ENCODE assay signal across 8 mouse cellular contexts in the genomic region with DNA sequence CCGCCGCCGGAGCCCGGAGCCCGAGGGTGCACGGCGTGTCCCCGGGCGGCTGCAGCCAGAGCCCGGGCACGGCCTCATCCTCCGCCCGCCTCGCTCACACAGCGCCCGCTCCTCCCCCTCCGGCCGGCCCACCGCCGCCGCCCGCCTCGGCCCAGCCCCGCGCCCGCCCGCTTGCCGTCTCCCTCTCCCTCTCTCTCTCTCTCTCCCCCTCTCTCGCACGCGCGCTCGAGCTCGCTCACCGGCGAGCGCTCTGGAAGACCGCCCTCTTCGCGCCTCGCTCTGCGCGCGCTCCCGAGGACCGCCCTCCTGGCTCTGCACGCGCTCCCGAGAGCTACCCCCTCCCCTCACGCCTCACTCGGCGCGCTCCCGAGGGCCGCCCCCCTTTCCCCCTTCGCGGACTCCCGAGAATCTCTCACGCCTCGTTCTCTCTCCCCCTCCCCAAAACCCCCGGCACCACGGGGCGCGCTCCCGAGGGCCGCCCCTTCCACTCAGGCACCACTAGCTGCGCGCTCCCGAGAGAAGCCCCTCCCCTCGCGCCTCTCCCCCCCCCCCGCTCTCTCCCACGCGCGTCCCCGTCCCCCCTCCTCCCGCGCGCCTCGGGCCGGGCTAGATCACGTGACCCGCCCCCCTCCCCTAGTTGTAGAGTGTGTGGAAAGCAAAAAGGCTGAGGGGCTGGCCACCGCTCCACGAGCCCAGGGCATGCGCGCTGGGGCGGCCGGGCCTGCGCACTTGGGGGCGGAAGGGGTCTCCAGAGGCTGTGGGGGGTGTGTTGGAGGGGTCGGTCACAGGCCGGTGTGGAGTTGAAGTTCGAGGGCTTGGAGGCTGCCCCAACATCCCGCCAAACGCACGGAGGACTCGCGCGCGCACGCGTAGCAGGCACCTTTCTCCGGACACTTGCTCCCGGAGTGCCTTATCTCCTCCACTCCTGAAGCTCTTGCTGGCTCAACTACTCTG. TPM values are rescaled to one million over a fixed set of nuclear protein-coding genes. Genes with fewer than 3 reads are reported as not detected.
DNase-seq lines count a peak whose midpoint lies in the region; ATAC-seq and TF ChIP-seq lines count a peak whose summit lies in the region.

Gene Auts2 (minus strand): TSS at position 227 of the 954 bp plus-strand sequence.

- TF ChIP-seq EP300 in heart, postnatal 0 days (IDR thresholded peaks at IDR 0.05; ENCODE audit: low read depth) = no peak

- H3K4me1 ChIP-seq in forebrain, embryonic 14.5 days (ENCODE audit: control insufficient read depth, insufficient read depth, low read length) = peaks cover 15% of the 10 kb centered on the region
- 0 out of 2 replicates have a peak, but pooled peaks cover 4% of the 10 kb centered on the region for H3K4me1 ChIP-seq in heart, postnatal 0 days (ENCODE audit: control insufficient read depth, insufficient read depth)
- H3K4me1 ChIP-seq in liver, embryonic 15.5 days (replicated peaks) = 0 out of 2 replicates have a peak, but pooled peaks cover 10% of the 10 kb centered on the region
- H3K4me1 ChIP-seq in neural tube, embryonic 14.5 days (ENCODE audit: control insufficient read depth, insufficient read depth, low read length) = peaks cover 13% of the 10 kb centered on the region

- peak within 1 kb of the TSS; percentile 92 for H3K27ac ChIP-seq in forebrain, embryonic 14.5 days (ENCODE audit: low read depth, low read length)
- peak within 1 kb of the TSS; percentile 62 for H3K27ac ChIP-seq in heart, postnatal 0 days (ENCODE audit: low read depth)
- H3K27ac ChIP-seq in liver, embryonic 15.5 days (replicated peaks) = 0 out of 2 replicates have a peak within 1 kb of the TSS, but pooled peaks have one; percentile 33
- H3K27ac ChIP-seq in neural tube, embryonic 14.5 days (ENCODE audit: low read depth, low read length) = peak within 1 kb of the TSS; percentile 87

- peak within 1 kb of the TSS; percentile 72 for H3K4me2 ChIP-seq in forebrain, embryonic 14.5 days (ENCODE audit: low read length)
- H3K4me2 ChIP-seq in heart, postnatal 0 days (ENCODE audit: low read depth, low read length) = peak within 1 kb of the TSS; percentile 90
- peak within 1 kb of the TSS; percentile 67 for H3K4me2 ChIP-seq in liver, embryonic 15.5 days
- peak within 1 kb of the TSS; percentile 62 for H3K4me2 ChIP-seq in neural tube, embryonic 14.5 days (ENCODE audit: low read depth, low read length)

- H3K36me3 ChIP-seq in forebrain, embryonic 14.5 days (ENCODE audit: control insufficient read depth, insufficient read depth, low read length) = no peaks in the 10 kb centered on the region
- H3K36me3 ChIP-seq in heart, postnatal 0 days (replicated peaks; ENCODE audit: control insufficient read depth, insufficient read depth, low read length) = no peaks in the 10 kb centered on the region
- no peaks in the 10 kb centered on the region for H3K36me3 ChIP-seq in liver, embryonic 15.5 days (replicated peaks)
- H3K36me3 ChIP-seq in neural tube, embryonic 14.5 days (ENCODE audit: control insufficient read depth, insufficient read depth, low read length) = no peaks in the 10 kb centered on the region

- H3K27me3 ChIP-seq in forebrain, embryonic 14.5 days (replicated peaks; ENCODE audit: control insufficient read depth, insufficient read depth, low read length) = no peaks in the 10 kb centered on the region
- H3K27me3 ChIP-seq in heart, postnatal 0 days (ENCODE audit: control insufficient read depth, insufficient read depth, low read length) = 0 out of 2 replicates have a peak, but pooled peaks cover 4% of the 10 kb centered on the region
- H3K27me3 ChIP-seq in liver, embryonic 15.5 days = peaks cover 66% of the 10 kb centered on the region
- no peaks in the 10 kb centered on the region for H3K27me3 ChIP-seq in neural tube, embryonic 14.5 days (ENCODE audit: control insufficient read depth, insufficient read depth, low read length)

- H3K9me3 ChIP-seq in forebrain, embryonic 14.5 days (replicated peaks; ENCODE audit: control insufficient read depth, low read length) = no peaks in the 10 kb centered on the region
- H3K9me3 ChIP-seq in heart, postnatal 0 days (replicated peaks; ENCODE audit: control insufficient read depth, low read length) = no peaks in the 10 kb centered on the region
- H3K9me3 ChIP-seq in liver, embryonic 15.5 days (replicated peaks) = no peaks in the 10 kb centered on the region
- no peaks in the 10 kb centered on the region for H3K9me3 ChIP-seq in neural tube, embryonic 14.5 days (ENCODE audit: control insufficient read depth, low read length)

- no peak for TF ChIP-seq CTCF in heart, postnatal 0 days (IDR thresholded peaks at IDR 0.05; ENCODE audit: low read depth)

- H3K9ac ChIP-seq in forebrain, embryonic 14.5 days (ENCODE audit: low read length) = peak within 1 kb of the TSS; percentile 90
- H3K9ac ChIP-seq in heart, postnatal 0 days (replicated peaks; ENCODE audit: low read depth, low read length) = peak within 1 kb of the TSS; percentile 77
- peak within 1 kb of the TSS; percentile 18; the same call in 1 of the 2 replicates for H3K9ac ChIP-seq in liver, embryonic 15.5 days
- H3K9ac ChIP-seq in neural tube, embryonic 14.5 days (replicated peaks; ENCODE audit: low read depth, low read length) = peak within 1 kb of the TSS; percentile 89

- WGBS in forebrain, embryonic 14.5 days = under 1% methylated on average over 62 of the region's 105 CpGs
- WGBS in heart, postnatal 0 days = under 1% methylated on average over 70 of the region's 105 CpGs
- WGBS in liver, embryonic 15.5 days (ENCODE audit: insufficient replicate concordance) = under 1% methylated on average over 93 of the region's 105 CpGs
- under 1% methylated on average over 68 of the region's 105 CpGs for WGBS in neural tube, embryonic 14.5 days

- peak; percentile 93 for ATAC-seq in forebrain, embryonic 14.5 days
- peak; percentile 92 for ATAC-seq in heart, postnatal 0 days (ENCODE audit: insufficient read depth, low read depth)
- ATAC-seq in liver, embryonic 15.5 days (ENCODE audit: insufficient read depth) = peak; percentile 86
- ATAC-seq in neural tube, embryonic 14.5 days (ENCODE audit: low read depth) = peak; percentile 91

- DNase-seq in CD4-positive helper T cell, adult 2 months (ENCODE audit: low read depth, low spot score) = peak; percentile 61
- DNase-seq in c-Kit-positive CD71-positive TER-119-negative erythroid progenitor cells, embryonic 14.5 days (ENCODE audit: low read depth) = peak; percentile 14
- DNase-seq in forebrain, embryonic 14.5 days (ENCODE audit: low spot score) = peak; percentile 96
- DNase-seq in heart, postnatal 0 days (ENCODE audit: low spot score) = peak; percentile 85
- peak; percentile 79 to 85 for DNase-seq in kidney, postnatal 36 days
- DNase-seq in thymus, adult 18-20 months = peak; percentile 30 to 32

- H3K4me3 ChIP-seq in forebrain, embryonic 14.5 days (ENCODE audit: low read depth, low read length) = peak within 1 kb of the TSS; percentile 82
- H3K4me3 ChIP-seq in heart, postnatal 0 days (ENCODE audit: low read depth, low read length) = peak within 1 kb of the TSS; percentile 71
- H3K4me3 ChIP-seq in liver, embryonic 15.5 days (replicated peaks) = peak within 1 kb of the TSS; percentile 56
- peak within 1 kb of the TSS; percentile 82 for H3K4me3 ChIP-seq in neural tube, embryonic 14.5 days (ENCODE audit: low read depth, low read length)

RNA-seq across cellular contexts. Expression of gene Auts2, which starts in this region (rescaled TPM):
- 34.5 and 52.0 TPM in 2 replicates for polyA plus RNA-seq in forebrain, embryonic 14.5 days (2014; fragmentation: Nextera tagmentation; extraction: Ambion mirVana)
- total RNA-seq in heart, postnatal 0 days (2014; rRNA removed; ENCODE audit: low replicate concordance) = 11.1 and 12.1 TPM in 2 replicates
- polyA plus RNA-seq in heart, postnatal 0 days (2015; fragmentation: Nextera tagmentation; extraction: Ambion mirVana) = 6.5 and 6.8 TPM in 2 replicates
- 1.4 and 1.6 TPM in 2 replicates for polyA plus RNA-seq in liver, embryonic 15.5 days (2015; fragmentation: Nextera tagmentation; extraction: Ambion mirVana)
- polyA plus RNA-seq in neural tube, embryonic 14.5 days (2014; fragmentation: Nextera tagmentation; extraction: Ambion mirVana) = 82.5 and 87.8 TPM in 2 replicates

Comparison
In these comparisons a context has a peak if more than half of its experiments do, and no peak if none do; other contexts are left out.
1. Peak in every context shown above with its lines: DNase-seq, ATAC-seq, H3K4me3 ChIP-seq and H3K27ac ChIP-seq.
2. DNase-seq: peak in every context shown above with its lines; median percentile 96 in forebrain, embryonic 14.5 days; 85 in heart, postnatal 0 days; 82 in kidney, postnatal 36 days; 61 in CD4-positive helper T cell, adult 2 months; 31 in thymus, adult 18-20 months; 14 in c-Kit-positive CD71-positive TER-119-negative erythroid progenitor cells, embryonic 14.5 days.
3. H3K27ac ChIP-seq: peak in every context shown above with its lines; median percentile 92 in forebrain, embryonic 14.5 days; 87 in neural tube, embryonic 14.5 days; 62 in heart, postnatal 0 days; 33 in liver, embryonic 15.5 days.
4. H3K9ac ChIP-seq: peak in every context shown above with its lines; median percentile 90 in forebrain, embryonic 14.5 days; 89 in neural tube, embryonic 14.5 days; 77 in heart, postnatal 0 days; 18 in liver, embryonic 15.5 days.